Mouse (Mus musculus) fat pad, adult 2 months (tissue): ENCODE results near the gene Plaa.

Experiments
- DNase-seq: peaks from one replicate; pipeline ENCODE4 v3.0.0-alpha.2; 2011; ENCODE audit warnings: low read depth, low spot score; ENCODE audit errors: extremely low read depth

Gene Plaa

DNA sequence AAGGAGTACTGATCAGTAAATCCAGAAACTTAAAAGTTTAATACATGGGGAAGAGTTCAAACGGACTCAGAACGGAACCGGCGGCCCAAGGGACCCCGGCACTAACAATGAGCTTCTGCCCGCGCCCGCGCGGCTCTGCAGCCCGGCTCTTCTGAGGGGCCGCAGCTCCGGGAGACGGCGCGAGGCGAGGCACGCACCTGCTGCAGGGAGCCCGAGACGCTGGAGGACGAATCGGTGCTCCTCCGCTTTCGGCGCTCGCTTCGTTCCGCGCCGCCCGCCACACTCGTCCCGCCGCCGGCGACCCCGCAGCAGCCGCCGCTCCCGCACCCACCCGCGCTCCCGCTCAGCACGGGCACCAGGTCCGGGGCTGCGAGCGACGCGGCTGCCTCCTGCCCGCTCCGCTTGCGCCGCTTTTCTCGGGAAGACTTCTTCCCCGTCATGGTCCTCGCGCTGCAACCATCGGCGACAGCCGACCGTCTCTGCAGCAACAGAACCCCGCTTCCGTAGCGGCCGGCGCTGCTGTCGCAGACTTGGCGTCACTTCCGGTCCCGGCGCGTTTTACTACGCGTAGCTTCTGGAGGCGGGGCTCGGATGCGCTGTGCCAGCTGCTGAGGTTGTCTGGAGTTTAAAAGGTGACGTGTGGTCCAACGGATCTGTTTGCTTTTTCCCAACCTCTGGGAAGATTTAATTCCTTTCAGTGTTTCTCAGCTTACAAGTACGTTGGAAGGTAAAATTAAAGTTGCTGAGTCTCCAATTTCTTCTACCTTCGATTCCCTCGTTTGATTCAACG is 46.6 kb downstream of the Plaa start, which contains the start of the genes Gm10306 and Caap1:
Gene Gm10306, plus strand, starts transcription at position 282 of the 790 bp plus-strand sequence.
Gene Caap1, minus strand, starts transcription at position 532 of the 790 bp plus-strand sequence.
- peak; percentile 21 for DNase-seq

DNA sequence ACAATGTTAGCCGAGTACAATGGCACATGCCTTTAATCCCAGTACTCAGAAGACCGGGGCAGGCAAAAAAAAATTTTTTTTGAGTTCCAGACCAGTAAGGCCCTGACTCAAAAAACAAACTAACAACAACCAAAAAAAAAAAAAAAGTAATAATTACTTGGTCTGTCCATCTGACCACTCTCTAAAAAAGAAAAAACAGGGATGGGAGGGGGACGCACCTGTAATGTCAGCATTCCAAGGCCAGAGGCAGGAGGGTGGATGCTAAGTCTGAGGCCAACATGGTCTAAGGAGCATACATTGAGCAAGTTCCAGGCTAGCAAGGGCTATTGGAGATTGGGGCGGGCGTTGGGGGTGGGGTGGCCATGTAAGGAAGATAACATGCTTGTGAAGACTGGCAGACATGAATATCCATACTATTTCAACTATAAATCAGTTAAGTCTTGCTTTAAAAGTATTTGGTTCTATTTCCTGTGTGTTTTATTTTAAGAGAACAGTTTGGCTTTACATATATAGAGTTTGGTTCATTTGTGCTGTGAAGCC is 48.0 kb downstream of the Plaa start:
- no peak for DNase-seq

DNA sequence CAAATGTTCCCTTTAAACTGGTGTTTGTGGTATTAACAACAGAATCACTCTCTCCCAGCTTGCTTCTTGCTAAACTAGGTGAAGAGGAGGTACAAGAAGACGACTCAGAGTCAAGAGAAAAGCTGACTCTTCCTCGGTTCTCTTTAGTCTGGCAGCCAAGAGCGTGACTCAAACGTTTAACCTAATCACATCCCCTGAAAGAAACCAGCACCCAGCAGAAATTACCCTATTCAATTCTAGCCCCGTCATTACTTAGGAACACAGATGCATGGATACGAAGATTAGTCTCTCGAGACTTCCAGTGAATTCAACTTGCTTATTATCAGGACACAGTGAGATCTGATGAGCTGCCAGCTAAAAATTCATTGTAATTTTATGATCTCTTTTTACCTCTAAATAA is 58.7 kb downstream of the Plaa start:
- no peak for DNase-seq

DNA sequence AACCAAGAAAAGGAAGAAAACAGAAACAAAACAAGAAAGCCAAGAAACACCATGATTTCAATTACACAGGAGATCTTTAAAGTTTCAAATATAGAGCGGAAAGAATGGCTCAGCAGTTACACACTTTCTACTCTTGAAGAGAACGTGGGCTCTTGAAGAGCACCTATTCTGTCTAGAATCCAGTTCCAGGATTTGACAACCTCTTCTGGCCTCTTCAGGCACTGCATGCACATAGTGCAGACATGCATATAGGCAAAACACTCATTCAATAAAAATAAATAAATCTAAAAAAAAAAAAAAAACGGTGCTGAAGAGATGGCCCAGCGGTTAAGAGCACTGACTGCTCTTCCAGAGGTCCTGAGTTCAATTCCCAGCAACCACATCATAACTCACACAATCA is 60.0 kb downstream of the Plaa start:
- DNase-seq = no peak

DNA sequence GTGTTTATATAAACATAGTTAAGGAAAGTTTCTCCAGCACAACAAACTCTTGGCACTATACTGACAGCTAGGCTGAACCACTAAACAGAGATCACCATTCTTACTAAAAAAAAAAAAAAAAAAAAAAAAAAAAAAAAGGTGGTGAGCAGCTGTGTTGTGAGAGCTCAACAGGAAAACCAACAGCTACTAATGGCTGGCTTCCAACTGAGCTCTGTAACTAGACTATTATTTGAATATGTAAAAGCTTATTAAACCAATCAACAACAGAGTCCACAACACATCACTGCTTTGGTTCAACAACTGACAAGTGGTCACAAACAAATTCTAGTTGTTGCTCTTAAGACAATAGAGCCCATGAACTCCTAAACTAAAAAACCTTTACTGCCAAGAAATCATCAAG is 69.8 kb downstream of the Plaa start:
- DNase-seq = no peak

DNA sequence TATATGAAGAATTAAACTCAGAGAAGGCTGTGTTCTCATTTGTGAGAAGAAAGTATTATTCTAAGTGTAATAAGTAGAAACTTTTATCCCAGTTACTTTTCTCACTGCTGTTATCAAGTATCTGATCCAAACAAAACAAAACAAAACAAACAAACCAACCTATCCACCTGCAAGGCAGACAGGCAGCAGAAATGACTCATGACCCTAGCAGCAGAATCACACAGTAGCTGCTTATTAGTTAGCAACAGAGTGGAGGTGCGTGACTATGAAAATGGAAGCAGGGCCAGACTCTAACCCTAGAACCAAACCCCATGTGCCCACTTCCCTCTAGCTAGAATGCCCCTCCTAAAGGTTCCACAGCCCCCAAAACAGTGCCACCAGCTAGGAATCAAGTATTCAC is 73.6 kb downstream of the Plaa start:
- no peak for DNase-seq

DNA sequence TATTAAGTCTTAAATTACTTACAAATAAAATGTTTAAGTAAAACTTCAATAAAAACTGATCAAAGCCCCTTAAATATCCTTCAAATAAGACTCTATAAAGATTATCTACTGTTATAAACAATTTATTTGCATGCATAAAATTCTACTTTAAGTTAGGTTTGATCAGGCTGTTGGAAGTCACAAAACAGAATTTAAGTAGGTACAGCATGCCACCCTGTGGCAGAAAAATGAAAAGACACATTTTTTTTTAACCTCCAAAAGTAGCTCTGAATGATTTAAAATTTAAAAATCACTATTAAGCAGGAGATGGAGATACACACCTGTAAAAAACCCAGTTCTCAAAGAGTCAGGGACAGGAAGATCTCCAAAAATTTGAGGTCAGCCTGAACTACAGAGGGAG is 79.7 kb downstream of the Plaa start:
- DNase-seq = no peak

DNA sequence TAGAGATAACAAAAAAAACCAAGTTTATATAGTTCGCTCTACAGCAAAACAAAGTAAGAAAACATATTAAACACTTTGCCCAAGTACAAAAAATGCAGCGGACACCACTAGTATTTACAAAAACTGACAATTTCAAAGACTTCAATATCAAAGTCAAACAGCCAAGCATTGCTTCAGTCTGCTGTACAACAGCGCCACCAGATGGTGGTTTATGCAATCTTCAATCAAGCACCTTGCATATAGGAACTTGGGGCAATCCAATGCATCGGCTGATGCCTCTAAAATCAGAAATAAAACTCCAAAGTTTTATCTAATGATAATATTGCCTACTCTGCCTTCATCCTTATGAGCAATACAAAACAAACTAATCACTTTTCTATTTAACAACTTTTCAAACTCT is 85.4 kb downstream of the Plaa start:
- DNase-seq = no peak
